Mouse (Mus musculus) small intestine, adult 2 months (tissue): Measurements from ENCODE around the gene Gstt1.

Experiments
- CTCF ChIP-seq: fragments of 200-500 bp; IDR thresholded peaks from 2 replicates; pipeline ENCODE4 v1.5.1; 2012; ENCODE audit warnings: low read depth, mild to moderate bottlenecking, control low read depth, inconsistent platforms, low read length, moderate library complexity, mixed read lengths; ENCODE audit not compliant: insufficient replicate concordance, insufficient read length; ENCODE audit errors: extremely low read depth
- POLR2A ChIP-seq: fragments of 200-500 bp; IDR thresholded peaks from 2 replicates; pipeline ENCODE4 v1.6.1; 2012; ENCODE audit warnings: low read depth, mild to moderate bottlenecking, control low read depth, inconsistent platforms, low read length, moderate library complexity

DNA sequence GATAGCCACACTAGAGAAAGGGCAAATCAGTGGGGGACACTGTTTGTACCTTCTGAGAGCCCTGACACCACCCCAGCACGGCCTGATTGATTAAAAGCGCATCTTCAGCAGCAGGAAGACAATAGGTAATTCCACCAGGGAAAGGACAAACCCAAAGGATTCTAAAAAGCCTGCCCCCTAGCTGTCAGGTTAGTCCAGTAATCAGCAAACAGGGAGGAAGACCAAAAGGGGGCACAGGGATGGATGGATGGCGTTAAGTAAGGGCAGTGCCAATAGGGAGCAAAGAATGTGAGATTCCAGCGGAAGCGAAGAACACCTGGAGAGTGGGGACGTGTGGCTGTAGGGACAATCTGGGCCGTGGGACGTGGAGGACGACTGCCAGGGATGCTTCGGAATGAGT is 20.3 kb upstream of the Gstt1 start:
- TF ChIP-seq CTCF (peak; percentile 34; the same call in 1 of the 2 replicates), POLR2A (no peak)
